Mouse (Mus musculus) frontal cortex, postnatal 36 days (tissue): Measurements from ENCODE around the gene Sytl4.

Experiments
- DNase-seq, 2 experiments: peaks; one replicate each; pipeline ENCODE4 v3.0.0; 2022; ENCODE audit warnings: low spot score in 2 of 2

Sytl4 gene

DNA sequence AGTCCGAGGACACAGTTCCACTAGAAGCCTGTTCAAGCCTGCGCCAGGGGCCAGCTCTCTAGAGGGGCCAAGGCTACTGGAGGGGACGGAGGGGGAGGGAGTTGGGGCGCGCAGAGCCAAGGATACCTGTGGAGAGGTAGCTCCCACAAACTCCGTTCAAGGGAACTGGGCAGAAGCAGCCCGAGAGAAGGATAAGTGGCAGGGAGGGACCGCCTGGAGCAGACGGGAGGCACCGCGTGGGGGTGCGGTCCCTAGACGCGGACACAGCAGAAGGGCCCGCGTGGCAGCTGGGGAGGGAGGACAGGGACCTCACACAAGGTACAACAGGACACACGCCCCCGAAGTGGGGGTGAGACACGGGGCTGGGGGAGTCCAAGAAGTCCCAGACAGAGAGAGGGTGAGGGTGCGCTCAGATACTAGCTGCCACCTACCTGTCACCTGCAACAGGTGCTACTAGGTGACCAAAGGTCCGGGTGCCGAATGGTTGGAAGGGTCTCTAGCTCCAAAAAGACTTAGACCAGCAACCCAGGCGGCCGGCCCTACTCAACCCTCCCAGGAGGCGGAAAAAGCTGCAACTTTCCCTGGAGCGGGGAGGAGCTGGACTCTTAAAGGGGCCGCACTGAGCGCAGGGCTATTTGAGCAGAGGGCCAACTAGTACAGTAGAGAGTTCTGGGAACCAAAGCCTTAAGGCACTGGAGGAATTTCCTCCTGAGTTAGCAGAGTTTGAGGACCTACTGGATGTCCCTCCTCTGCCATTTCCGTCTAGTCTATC lies at the start of gene Sytl4:
Gene Sytl4 (minus strand): TSS at position 582 of the 772 bp plus-strand sequence.
- no peak for DNase-seq

DNA sequence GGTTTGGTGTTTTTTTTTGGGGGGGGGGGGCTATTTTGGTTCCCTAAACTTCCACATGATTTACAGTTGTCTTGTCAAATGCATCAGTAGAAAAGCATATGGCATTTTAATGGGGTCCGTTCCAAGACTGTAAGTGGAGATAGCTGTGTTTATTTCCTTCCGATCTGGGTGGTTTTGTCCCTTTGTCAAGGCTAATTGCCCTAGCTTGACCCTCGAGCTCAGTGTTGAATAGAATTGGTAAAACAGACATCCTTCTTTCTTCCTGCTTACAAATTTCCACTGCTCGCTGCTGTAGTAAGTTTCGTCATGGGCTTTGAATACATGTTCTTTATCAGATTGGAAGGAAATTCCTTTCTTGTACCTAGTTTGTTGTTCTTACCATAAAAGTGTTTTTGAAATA lies 39.1 kb upstream of the Sytl4 start:
- no peak for DNase-seq

- peak; percentile 60 to 79 for DNase-seq
Observed at GRCm38 (mm10) chrX:134019005-134019404, 37.4 kb upstream of the Sytl4 start.

DNA sequence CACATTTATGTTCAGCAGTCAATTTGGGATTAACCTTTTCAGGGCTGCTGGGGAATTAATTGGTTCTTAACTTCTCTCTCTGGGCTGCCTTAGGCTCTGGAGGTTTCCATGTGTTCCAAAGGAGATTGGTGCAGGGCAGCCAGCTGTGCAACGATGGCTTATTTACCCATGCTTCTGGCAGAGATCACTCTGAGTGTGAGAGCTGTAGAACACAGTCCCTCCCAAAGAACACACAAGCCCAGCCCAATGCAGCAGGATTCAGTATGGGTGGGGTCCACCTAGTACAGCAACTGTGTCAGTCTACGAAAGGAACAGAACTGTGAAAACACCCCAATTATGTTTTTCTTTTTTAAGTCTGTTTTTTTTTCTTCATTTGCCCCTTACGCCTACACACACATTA lies 14.3 kb upstream of the Sytl4 start:
- no peak for DNase-seq

DNA sequence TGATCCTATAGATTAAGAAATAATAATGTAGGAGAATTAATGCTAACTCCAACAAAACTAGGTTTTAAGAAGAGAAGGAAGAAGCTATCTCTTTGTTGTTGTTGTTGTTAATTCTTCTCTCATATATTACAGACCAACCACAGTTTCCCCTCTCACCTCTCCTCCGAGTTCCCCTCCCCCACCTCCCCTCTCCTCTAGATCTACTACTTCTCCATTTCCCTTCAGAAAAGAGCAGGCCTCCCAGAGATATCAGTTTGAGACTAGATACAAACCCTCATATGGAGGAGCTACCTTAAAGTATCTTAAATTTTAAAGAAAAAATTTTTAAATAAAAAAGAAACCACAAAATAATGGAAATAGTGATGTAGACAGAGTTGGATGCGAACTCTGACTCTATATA lies 17.0 kb downstream of the Sytl4 start:
- no peak for DNase-seq

GRCm38 (mm10) chrX:133960617-133961016 lies 21.0 kb downstream of the Sytl4 start:
- DNase-seq: no peak

DNA sequence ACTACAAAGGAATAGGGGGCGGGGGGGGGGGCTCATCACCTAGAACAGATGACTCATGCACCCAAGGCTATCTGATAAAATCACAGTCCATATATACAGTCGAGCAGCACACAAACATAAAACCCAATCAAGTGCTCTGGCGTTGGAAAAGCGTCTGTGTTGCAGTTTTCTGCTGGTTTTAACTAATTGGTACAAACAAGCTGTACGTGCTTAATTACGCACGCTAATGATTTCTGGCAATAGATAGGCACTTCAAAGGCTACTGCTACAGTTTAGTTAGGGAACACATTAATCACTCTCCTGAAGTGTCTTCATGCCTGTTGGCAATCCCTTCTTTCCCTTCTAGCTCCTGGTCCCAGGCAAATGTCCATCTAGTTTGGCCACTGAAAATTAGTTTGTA lies 27.0 kb downstream of the Sytl4 start:
- DNase-seq: no peak

GRCm38 (mm10) chrX:133947427-133947826 lies 34.2 kb downstream of the Sytl4 start:
- peak; percentile 6 to 58 for DNase-seq

DNA sequence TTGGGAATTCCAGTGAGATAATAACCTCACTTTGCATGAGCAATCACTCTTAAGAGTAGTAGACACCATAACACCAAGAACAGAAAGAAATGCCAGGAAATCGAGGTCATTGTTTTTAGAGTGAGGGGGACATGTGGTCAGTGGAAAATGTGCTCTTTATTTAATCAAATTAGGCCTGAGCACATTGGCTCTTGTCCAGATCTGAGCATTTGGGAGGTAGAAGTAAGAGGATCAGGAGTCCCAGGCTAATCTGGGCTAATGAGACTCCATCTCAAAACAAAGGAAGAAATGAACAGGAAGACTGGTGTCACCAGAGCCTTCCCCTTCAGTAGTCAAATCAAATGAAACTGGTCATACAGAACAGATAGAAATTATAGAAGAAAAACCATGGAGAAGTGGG lies 42.1 kb downstream of the Sytl4 start:
- no peak for DNase-seq

DNA sequence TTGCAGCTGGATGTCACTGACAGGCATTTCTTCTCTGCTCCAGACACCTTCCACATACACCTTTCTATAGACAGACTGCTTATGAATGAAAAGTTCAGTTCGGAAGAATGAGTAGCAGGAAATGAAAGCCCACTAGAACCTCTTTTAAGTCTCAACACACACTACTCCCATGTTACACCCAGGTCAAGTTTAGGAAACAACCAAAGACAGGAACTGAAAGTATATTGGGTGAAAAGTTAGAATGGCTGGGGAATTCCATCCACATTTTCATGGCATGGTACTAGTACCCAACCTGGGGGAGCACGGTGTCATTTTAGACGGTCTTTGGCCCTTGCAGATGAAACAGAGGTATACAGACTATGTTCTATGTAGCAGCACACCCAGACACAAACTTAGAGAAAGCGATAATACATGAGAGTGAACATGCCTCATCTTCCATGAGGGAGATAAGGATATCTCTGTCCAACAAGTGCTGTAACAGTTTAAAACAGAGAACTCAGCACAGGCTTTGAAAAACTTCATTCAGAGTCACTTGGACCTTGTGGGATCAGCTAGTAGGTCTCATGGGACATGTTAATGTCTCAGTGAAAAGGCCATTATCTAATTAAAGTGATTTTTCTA lies 44.9 kb downstream of the Sytl4 start:
- DNase-seq: no peak

- DNase-seq: peak; percentile 6 to 31
Observed at GRCm38 (mm10) chrX:133931302-133932013, 50.2 kb downstream of the Sytl4 start.

DNA sequence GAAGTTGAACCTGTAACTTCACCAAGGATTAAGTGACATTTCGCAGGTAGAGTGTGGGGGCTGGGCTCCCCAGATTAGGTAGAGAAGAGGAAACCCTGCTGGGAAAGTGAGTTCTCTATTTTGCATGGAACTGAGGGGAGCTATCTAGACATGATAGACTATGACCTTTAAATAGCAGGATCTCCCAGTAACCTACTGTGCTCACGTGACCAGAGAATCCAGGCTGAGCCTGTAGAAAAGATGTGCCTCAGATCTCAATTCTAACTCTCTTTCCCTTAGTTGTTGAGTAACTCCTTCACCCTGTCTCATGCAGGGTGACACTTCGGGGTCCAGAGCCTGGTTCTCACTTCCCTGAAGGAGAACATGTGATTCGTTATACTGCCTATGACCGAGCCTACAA lies 54.9 kb downstream of the Sytl4 start:
- DNase-seq: no peak

DNA sequence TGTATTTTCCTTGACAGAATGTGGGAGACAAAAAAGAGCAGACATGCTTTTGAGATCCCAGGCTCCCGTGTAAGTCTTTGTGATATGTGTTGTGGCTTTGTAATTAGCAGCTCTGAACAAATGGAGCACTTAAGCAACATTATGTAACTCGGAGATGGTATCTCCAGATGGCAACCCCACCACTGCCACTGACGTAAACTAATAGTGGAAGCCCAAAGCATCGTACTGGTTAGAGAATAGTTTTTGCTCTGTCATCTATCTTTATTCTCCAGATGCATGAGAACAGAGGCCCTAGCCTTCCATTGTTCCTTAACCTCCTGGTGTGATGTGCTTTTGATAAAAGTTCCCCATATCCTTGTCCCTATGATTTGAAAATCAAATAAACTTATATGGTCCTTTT lies 60.4 kb downstream of the Sytl4 start:
- no peak for DNase-seq

- no peak for DNase-seq
Observed at GRCm38 (mm10) chrX:133914219-133914618, 67.4 kb downstream of the Sytl4 start.

DNA sequence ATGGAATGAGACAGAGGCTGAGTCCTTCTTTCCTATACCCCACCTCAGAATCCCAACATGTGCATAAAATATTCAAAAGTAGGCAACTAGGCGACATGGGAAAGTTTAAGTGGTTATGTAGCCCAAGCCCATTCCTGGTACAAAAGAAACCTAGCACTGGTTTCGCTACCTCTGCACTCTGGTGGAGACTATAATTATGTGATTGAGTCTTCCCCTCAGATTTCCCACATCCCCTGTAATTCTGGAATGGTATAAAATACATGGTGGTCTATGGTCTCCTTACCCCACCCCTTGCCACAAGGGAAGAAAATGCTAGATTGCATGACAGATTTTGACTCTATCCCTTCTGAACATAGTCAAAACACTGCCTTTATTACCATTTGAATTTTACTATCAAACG lies 68.6 kb downstream of the Sytl4 start:
- DNase-seq: no peak

DNA sequence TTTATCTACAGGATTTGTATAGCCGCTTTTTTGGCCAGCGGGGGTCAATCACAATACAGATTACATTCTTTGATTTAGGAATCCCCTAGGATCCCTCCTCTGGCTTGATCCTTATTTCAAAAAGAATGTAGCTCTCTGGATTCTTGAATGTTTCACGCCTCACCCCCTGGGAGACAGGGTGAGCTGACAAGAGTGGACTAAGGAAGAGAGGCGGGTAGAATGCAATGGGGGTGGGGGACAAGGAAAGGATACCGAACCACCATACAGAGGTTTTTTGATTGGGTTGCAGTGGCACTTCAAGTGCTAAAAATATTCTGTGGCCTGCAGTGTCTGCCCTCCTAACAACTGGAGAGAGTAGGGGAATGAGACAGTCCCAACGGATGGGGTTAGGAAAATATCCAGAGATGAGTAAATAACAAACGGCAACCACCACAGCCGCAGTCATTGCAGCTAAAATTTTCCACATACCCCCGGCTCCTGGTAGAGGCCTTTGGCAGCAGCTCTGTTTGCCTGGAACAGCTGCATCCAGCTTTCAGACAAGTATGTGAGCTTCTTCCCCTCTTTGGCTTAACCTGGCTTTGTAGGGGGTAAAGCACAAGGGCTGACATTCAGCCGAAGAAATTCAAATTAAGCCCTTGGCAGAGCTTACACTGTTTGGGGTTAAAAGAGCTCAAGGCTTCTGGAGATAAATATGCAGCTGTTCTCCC lies 70.1 kb downstream of the Sytl4 start:
- DNase-seq: no peak

- DNase-seq: no peak
Observed at GRCm38 (mm10) chrX:133908261-133908660, 73.4 kb downstream of the Sytl4 start, which contains the start of gene Srpx2. Gene Srpx2 (plus strand): TSS chrX:133908426.

DNA sequence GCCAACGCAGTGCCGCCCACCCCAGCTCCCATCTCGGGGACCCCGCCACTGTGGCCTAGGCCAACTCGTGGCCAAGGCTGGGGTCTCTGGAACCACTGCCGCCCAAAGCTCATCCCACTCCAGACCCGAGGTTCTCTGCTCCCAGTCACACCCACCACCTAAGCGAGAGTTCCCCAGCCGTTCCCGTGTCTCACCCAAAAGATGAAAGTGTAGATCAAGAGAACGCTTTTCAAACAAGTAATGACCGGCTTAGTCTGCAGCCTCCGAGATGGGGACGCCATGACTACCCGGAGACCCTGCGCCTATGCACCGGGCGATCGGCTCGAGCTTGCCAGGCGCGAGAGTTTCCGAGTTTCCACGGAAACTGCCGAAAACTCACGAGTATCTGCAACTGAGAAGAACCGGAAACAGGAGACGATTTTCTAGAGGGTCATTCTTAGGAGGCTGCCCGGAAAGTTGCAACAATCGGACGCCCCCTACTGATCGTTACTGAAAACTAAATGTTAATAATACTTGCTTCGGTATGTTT lies 83.5 kb downstream of the Sytl4 start, which contains the start of gene Tspan6:
Gene Tspan6 (minus strand): TSS at position 416 of the 529 bp plus-strand sequence.
- DNase-seq: peak; percentile 73 to 84

- DNase-seq: peak; percentile 13 to 48
Observed at GRCm38 (mm10) chrX:133888111-133888510, 93.5 kb downstream of the Sytl4 start.

DNA sequence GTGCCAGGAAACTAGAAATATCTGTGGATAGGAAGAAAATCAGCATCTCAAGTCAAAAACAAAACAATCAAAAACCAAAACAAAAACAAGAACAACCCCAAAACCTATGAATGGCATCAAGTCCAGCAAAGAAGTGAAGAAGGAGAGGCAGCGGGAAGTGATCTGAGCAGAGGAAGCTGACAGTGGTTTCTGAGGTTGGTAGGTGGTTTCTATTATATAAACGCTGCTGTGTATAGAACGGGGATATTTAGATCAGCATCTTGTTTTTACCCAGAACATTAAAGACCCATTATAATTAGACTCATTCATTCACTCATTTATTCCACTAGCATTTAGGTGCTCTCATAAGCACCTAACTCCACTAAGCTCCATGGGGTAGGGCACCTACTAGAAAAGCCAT lies 94.3 kb downstream of the Sytl4 start:
- no peak for DNase-seq
